Mouse (Mus musculus) lung, postnatal 4 days (tissue): ENCODE measurements around the gene Syvn1.
"Not testable (repeated sequence)": the region's sequence is repeated elsewhere in the genome, so short reads cannot be mapped to it uniquely, and the experiment has no call there.

ENCODE experiments used
- DNase-seq, 2 experiments: peaks; one replicate each; pipeline ENCODE4 v3.0.0; 2021

Syvn1 gene

GRCm38 (mm10) chr19:6042293-6042692 is 4.1 kb upstream of the Syvn1 start:
- no peak for DNase-seq

GRCm38 (mm10) chr19:6044102-6044501 is 2.3 kb upstream of the Syvn1 start:
- not testable (repeated sequence) for DNase-seq

DNA sequence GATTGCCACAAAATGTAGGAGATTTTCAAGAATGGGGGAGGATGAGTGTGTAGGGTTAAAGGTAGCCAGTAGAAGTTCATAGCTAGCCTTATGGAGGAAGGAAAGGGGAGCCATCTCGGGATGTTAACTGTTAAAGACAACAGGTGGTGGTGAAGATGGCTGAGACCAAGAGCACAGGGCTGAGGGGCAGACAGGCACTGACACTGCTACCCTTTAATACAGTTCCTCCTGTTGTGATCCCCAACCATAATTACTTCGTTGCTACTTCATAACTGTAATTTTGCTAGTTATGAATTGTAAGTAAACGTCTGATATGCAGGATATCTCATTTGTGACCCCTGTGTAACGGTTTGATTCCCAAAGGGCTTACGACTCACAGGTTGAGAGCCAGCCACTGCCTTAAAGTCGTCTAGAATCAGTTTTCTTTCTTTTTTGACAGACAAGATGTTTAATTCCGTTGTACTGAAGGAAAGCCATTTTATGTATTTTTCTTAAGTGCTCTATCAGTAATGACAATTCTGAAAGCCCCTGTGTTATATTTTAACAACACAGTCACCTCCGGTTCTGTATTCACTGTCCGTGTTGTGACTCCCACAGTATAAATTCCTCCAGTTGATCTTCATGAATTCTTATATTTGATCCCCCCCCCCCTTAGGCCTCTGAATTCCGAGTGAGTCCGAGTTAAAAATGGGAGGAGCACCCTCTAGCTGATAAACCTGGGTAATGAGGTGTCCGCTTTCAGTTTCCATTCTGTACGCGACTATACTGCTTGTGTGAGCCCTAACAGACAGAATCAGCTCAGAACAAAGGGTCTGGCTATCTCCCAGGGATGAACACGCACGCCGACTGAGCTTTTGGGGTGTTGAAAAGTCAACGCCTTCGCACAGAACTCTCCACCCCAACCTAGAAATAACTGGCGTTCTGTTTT is 746 bp upstream of the Syvn1 start:
- no peak for DNase-seq

- DNase-seq: no peak
Observed at GRCm38 (mm10) chr19:6047154-6047898, 950 bp downstream of the Syvn1 start.

GRCm38 (mm10) chr19:6047899-6048166 is 1.5 kb downstream of the Syvn1 start:
- DNase-seq: peak in 1 of 2 experiments; percentile 26

DNA sequence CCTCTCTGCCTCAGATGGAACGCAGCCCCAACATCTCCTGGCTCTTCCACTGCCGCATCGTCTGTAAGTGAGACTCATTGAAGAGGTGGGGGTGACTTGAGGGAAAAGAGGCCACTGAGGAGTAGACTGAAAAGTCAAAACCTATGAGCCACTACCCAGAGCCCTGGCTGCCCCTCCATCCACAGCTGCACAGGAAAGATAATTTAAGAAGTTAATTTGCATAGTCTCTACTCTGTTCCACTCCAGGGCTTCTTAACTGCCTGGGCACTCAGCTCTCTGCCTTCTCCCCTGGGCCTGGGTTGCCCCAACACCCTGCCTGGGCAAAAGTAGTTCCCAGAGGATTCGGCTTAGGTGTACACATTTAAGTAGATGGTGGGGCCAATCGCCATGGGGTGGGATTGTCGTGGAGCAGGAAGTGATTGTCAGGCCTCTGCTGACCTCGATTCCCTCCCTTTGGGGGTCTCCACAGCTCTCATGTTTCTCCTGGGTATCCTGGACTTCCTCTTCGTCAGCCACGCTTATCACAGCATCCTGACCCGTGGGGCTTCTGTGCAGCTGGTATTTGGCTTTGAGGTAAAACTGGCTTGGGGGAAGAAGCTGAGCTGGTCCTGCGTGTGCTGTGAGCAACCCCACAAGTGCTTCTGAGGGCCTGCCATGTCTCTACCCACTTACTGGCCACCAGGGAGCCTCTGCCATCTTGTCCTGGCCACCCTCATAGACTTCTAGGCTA is 2.5 kb downstream of the Syvn1 start:
- DNase-seq: peak in 1 of 2 experiments; percentile 32

- DNase-seq: peak in 1 of 2 experiments; percentile 25
Observed at GRCm38 (mm10) chr19:6052516-6052915, 6.1 kb downstream of the Syvn1 start.

DNA sequence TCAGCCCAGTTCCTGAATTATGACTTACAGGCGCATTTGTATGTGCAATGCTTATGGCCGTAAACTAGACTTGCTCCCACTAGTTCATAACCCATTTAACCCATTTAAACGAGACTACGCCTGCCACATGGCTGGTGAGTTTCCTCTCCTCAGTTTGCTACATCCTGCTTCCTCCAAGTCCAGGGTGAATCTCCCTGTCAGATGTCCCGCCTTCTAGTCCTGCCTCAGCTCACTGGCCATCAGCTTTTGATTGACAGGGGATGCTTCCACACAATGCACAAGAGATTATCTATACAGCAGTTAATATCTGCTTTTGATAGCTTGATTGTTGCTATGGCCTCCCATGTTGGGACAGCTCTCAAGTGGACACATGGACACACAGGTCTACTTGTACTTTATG is 7.9 kb downstream of the Syvn1 start:
- DNase-seq: no peak

DNA sequence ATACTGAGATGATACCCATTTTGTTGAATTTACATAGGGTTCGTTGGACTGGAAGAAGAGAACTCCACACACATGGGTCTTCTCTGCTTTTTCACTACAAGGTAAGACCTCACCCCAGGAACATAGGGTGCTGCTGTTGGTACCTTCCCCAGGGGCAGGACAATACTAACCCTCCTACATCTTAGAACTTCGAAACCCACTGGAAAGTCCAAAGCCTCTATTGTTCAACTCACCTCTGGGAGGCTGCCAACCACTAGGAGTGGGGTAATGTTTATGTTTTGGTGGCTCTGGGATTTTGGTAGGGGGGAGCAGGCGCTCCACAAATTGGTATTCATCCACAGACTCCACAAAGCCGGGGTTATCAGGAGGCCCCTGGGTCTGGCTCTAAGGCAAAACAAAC is 10.3 kb downstream of the Syvn1 start:
- no peak for DNase-seq

GRCm38 (mm10) chr19:6057313-6058096 is 11.1 kb downstream of the Syvn1 start, which contains the start of the genes Mrpl49 and Fau:
Gene Mrpl49, minus strand, starts transcription at chr19:6057785.
Gene Fau, plus strand, starts transcription at chr19:6057844.
- peak; percentile 99 for DNase-seq

DNA sequence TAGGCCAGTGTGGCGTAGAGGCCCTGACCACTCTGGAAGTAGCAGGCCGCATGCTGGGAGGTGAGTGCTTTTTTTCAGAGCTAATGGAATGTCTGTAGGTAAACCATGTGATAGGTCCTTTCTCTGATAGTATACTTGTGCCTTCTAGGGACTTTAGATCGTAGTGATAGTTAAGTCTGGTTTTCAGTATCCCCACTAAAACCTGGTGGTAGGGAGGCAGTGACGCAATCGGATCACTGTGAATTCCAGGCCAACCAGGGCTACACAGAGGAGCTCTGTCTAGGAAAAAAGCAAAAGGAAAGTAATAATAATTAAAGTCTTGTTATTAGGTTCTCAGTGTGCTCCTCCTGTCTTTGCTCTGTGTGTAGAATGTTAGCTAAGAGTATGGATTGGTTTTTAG is 12.1 kb downstream of the Syvn1 start:
- no peak for DNase-seq

DNA sequence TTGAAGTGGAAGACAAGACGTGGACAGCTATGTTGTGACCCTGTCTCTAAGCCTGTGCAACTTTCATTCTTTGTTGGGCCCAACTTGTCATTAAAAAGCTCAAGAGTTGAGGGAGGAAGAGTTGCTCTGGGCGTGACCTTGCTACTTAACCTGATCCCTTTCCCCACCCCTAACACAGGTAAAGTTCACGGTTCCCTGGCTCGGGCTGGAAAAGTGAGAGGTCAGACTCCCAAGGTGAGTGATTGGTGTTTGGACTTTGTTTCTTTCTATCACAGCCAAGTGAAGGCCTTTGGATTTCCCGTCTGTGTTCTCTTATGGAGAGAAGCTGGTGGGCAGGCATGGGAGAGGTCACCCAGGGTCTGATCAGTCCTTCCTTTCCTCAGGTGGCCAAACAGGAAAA is 12.6 kb downstream of the Syvn1 start:
- no peak for DNase-seq

- peak; percentile 95 to 96 for DNase-seq
Observed at GRCm38 (mm10) chr19:6061021-6061533, 14.7 kb downstream of the Syvn1 start, which contains the start of gene Znhit2. Gene Znhit2, plus strand, starts transcription at chr19:6061192.

DNA sequence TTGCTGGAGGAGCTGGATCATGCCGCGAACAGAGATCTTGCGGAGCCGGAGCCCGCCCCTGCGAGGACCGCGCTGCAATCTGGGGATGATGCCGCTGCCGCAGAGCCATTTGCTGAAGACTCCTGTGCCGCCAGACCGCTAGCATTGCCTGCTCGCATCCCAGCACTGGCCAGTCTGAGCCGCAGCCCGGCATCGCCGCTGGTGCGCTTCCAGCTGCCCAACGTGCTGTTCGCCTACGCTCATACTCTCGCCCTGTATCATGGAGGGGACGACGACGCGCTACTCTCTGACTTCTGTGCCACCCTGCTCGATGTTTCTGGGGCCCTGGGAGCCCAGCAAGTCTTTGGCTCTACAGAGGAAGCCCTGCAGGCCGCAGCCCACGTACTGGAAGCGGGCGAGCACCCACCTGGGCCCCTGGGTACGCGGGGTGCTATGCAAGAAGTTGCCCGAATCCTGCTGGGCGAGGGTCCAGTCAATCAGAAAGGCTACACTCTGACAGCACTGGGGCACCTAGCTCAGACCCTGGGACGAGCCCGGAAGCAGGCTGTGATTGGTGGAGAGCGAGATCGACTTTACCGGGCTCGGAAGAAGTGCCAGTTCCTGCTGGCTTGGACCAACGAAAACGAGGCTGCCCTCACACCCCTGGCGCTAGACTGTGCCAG is 15.4 kb downstream of the Syvn1 start:
- peak; percentile 60 to 66 for DNase-seq

DNA sequence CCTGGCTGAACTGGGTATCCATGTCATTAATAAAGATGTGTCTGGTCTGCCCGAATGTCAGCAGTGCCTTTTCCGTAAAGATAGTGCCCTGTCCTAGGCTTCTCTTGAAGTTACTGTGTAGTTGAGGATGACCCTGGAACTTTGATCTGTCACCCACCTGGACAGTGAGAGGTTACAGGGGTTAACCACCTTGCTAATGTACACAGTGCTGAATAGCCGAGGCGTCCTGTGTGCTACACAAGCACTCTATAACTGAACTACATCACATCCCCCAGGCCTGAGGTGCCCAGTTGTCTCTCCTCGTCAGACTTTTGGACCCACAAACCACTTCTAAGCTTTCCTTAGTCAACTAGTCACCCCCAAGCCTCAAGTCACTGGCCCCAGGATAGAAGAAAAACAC is 16.0 kb downstream of the Syvn1 start:
- DNase-seq: no peak

- no peak for DNase-seq
Observed at GRCm38 (mm10) chr19:6063081-6063480, 16.7 kb downstream of the Syvn1 start.

DNA sequence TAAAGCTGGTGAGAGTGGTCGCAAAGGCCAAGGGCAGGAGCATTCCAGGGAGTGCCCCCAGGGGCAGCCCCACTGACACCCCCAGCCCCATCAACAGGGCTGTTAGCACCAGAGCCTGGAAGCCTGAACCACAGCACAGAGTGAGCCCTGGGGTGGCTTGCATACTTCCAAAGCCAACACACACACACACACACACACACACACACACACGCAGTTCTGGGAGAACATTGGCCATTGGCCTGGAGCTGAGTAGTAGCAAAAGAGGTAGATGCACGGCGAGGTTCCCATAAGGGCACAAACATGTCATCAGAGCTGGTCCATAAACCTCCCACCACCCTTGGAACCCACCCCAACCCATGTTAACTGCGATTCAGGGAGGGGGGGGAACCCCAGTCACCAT is 20.2 kb downstream of the Syvn1 start:
- no peak for DNase-seq

- peak; percentile 85 to 87 for DNase-seq
Observed at GRCm38 (mm10) chr19:6067011-6067723, 20.8 kb downstream of the Syvn1 start.

- DNase-seq: peak; percentile 92 to 95
Observed at GRCm38 (mm10) chr19:6067724-6068415, 21.5 kb downstream of the Syvn1 start, which contains the start of gene Tm7sf2. Gene Tm7sf2, minus strand, starts transcription at chr19:6068373.

GRCm38 (mm10) chr19:6068951-6069350 is 22.6 kb downstream of the Syvn1 start:
- DNase-seq: no peak
